Mouse (Mus musculus) lung, postnatal 4 days (tissue): ENCODE measurements around the gene Mroh8.
A peak's percentile ranks its signal among the peaks of the same experiment; 100 is the strongest.
"Not testable (repeated sequence)": the region's sequence is repeated elsewhere in the genome, so short reads cannot be mapped to it uniquely, and the experiment has no call there.

Source experiments
- DNase-seq, 2 experiments: peaks; one replicate each; pipeline ENCODE4 v3.0.0; 2021

Mroh8 gene

GRCm38 (mm10) chr2:157187223-157187622 is 92.1 kb downstream of the Mroh8 start:
- DNase-seq = no peak

DNA sequence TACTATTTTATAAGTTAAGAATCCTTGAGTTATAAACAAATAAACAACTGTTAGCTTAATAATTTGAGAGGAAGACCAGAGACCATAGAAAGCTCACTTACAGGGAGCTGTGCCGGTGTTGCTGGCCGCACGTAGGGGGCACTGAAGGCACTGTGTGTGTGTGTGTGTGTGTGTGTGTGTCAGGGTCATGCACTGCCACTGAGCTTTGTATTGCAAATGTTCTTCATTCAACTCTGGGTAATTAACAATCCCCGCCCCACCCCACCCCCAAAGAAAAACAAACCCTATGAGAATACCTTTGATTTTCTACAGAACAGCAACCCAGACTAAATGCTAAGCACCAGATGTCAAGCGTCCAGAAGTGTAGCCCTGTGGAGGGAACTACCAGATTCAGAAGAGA is 92.8 kb downstream of the Mroh8 start:
- no peak for DNase-seq

- DNase-seq = no peak
Observed at GRCm38 (mm10) chr2:157185022-157185660, 94.2 kb downstream of the Mroh8 start.

DNA sequence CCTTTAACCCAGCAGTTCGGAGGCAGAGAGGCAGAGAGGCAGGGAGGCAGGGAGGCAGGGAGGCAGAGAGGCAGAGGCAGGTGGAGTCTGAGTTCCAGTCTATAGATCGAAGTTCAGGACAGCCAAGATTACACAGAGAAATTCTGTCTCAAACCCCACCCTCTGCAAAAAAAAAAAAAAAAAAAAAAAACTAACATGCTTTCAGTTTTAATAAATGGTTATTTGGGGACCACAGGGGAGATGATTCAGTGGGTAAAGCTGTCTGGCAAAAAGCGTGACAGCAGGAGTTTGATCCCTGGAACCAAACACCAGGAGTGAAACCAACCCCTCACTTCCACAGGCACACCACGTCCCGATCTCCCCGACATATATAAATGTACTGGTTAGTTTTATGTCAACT is 101.2 kb downstream of the Mroh8 start:
- DNase-seq = no peak

- DNase-seq = no peak
Observed at GRCm38 (mm10) chr2:157176248-157176647, 103.1 kb downstream of the Mroh8 start.

DNA sequence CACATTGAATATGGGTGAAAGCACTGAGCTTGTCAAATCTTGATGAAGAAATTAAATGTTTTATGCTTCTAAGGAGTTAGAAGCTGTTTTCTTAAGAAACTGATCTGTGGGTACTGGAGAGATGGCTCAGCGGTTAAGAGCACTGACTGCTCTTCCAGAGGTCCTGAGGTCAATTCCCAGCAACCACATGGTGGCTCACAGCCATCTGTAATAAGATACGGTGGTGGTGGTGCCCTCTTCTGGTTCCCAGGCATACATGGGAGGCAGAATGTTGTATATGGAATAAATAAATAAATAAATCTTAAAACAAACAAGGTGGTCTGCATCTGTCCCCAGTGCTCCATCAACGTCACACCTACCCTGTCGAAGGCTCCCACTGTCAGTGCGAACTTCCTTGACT is 104.9 kb downstream of the Mroh8 start:
- DNase-seq = no peak

DNA sequence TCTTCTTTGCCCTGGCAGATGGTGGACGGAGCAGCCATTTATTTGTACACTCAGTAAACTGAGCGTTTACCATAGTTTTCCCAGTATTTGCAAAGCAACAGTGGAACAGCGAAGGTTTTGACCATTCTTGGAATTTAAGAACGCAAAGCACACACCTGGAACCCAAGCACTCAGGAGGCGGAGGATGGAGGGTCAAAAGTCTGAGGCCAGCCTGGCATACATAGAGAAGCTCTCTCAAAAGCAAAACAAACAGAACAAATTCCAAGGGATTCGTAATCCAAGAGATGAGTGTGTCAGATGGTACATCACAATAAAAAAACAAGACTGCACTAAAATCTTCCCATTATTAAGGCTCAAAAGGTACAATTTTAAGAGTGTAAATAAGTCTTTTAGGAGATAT is 105.8 kb downstream of the Mroh8 start:
- peak in 1 of 2 experiments; percentile 29 for DNase-seq

DNA sequence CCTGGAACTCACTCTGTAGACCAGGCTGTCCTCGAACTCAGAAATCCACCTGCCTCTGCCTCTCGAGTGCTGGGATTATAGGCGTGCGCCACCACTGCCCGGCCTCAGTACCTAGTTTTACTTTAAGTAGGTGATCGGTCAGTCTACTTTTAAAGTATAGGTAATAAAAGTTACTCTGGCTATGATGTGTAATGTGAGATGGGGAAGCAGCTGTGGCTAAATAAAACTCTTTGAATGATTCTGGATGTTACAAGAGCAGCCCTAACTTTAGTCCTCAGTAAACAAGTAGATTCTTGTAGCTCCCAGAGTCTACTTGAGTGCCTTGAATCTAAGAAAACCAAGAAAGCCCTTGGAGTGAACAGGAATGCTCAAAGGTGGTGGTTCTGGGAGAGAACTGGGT is 106.4 kb downstream of the Mroh8 start:
- DNase-seq = peak in 1 of 2 experiments; percentile 26

- DNase-seq = no peak
Observed at GRCm38 (mm10) chr2:157170626-157171025, 108.7 kb downstream of the Mroh8 start.

- DNase-seq = peak; percentile 36 to 60
Observed at GRCm38 (mm10) chr2:157170166-157170565, 109.2 kb downstream of the Mroh8 start.

GRCm38 (mm10) chr2:157166371-157167080 is 112.8 kb downstream of the Mroh8 start:
- no peak for DNase-seq

DNA sequence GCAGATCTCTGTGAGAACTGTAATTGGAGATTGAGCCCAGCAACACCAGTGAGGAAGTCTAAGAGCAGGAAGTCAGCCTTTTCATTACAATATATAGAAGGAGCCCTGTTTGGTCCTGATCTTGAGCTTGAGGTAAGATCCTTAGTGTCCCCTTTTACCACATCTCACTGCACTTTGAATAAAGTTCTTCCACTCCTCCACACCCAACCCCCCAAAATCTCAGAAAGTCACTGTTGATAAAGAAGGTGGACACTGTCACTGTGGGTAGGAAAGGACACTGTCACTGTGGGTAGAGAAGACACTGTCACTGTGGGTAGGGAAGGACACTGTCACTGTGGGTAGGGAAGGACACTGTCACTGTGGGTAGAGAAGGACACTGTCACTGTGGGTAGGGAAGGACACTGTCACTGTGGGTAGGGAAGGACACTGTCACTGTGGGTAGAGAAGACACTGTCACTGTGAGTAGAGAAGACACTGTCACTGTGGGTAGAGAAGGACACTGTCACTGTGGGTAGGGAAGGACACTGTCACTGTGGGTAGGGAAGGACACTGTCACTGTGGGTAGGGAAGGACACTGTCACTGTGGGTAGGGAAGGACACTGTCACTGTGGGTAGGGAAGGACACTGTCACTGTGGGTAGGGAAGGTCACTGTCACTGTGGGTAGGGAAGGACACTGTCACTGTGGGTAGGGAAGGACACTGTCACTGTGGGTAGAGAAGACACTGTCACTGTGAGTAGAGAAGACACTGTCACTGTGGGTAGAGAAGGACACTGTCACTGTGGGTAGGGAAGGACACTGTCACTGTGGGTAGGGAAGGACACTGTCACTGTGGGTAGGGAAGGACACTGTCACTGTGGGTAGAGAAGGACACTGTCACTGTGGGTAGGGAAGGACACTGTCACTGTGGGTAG is 113.8 kb downstream of the Mroh8 start:
- DNase-seq = not testable (repeated sequence)

DNA sequence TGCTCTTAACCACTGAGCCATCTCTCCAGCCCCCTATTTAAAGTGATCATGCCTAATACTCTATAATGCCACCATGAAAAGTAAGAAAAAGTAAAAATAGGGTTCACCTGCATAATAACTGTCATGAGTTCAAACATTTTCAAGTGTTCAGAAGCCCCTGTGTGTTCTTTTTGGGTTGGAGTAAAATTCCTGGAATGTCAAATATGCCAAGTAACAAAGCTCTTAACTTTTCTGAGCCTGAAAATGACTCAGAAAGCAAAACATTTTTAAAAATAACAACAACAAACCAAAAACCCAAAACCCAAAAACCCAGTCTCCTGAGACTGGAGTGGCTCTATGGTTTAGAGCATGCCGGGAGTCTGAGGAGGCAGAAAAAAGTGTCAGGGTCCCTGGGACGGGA is 115.2 kb downstream of the Mroh8 start:
- DNase-seq = no peak
